Mouse (Mus musculus): ENCODE measurements around the gene Col4a3. TPM values are rescaled to one million over a fixed set of nuclear protein-coding genes. Genes with fewer than 3 reads are reported as not detected.
A peak's percentile ranks its signal among the peaks of the same experiment; 100 is the strongest.

Col4a3 gene
- polyA plus RNA-seq, 1 experiment from 2014 or later, result 0.24 TPM

DNA sequence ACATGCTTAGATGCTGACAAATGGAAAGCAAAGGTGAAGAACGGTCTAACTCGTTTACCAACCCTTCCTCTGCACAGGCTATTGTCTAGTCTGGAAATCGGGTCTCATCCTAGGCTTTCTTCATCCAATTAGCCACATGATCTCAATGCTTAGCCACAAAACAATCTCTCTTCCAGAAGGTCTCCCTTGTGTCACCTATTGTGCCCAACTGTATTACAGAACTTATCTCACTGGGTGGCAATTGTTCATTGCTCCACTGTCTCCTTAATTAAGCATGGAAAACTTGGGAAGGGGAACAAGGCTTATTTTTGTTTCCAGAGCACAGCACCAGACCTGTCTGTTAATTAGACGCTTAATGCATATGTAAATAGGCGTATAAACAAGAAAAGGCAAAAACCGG, 101.2 kb downstream of the Col4a3 start:
- no peak overlapping the region for H3K4me2 ChIP-seq (ENCODE audit: low read length)
- H3K9me3 ChIP-seq (ENCODE audit: control insufficient read depth, low read length), result no peaks in the 10 kb centered on the region
- no peaks in the 10 kb centered on the region for H3K27me3 ChIP-seq (replicated peaks; ENCODE audit: control insufficient read depth, insufficient read depth, low read length)
- no peaks in the 10 kb centered on the region for H3K36me3 ChIP-seq (ENCODE audit: control insufficient read depth, insufficient read depth)
- no peak overlapping the region for H3K4me3 ChIP-seq (replicated peaks; ENCODE audit: low read length)
- H3K9ac ChIP-seq (replicated peaks; ENCODE audit: low read depth, low read length), result no peak overlapping the region
- no peaks in the 10 kb centered on the region for H3K4me1 ChIP-seq (replicated peaks; ENCODE audit: control insufficient read depth, insufficient read depth, low read length)
- H3K27ac ChIP-seq (ENCODE audit: low read length), result no peak overlapping the region
- 10% methylated on average over 6 of the region's 6 CpGs for WGBS
- peak; percentile 52; the same call in 1 of the 2 replicates for ATAC-seq

- Histone ChIP-seq H3K9ac (replicated peaks; ENCODE audit: low read depth, low read length) (no peak overlapping the region), H3K27me3 (replicated peaks; ENCODE audit: control insufficient read depth, insufficient read depth, low read length) (no peaks in the 10 kb centered on the region), H3K4me2 (ENCODE audit: low read length) (no peak overlapping the region), H3K4me3 (replicated peaks; ENCODE audit: low read length) (no peak overlapping the region), H3K4me1 (replicated peaks; ENCODE audit: control insufficient read depth, insufficient read depth, low read length) (no peaks in the 10 kb centered on the region), H3K27ac (ENCODE audit: low read length) (no peak overlapping the region), H3K36me3 (ENCODE audit: control insufficient read depth, insufficient read depth) (no peaks in the 10 kb centered on the region), H3K9me3 (ENCODE audit: control insufficient read depth, low read length) (no peaks in the 10 kb centered on the region)
- 28% methylated on average over 3 of the region's 3 CpGs for WGBS
- ATAC-seq, result no peak
Observed at GRCm38 (mm10) chr1:82695915-82696314, 109.2 kb downstream of the Col4a3 start.

- Histone ChIP-seq H3K9me3 (ENCODE audit: control insufficient read depth, low read length) (no peaks in the 10 kb centered on the region), H3K4me3 (replicated peaks; ENCODE audit: low read length) (no peak overlapping the region), H3K27ac (ENCODE audit: low read length) (no peak overlapping the region), H3K36me3 (ENCODE audit: control insufficient read depth, insufficient read depth) (no peaks in the 10 kb centered on the region), H3K27me3 (replicated peaks; ENCODE audit: control insufficient read depth, insufficient read depth, low read length) (peaks cover 8% of the 10 kb centered on the region; the same call in 1 of the 2 replicates), H3K4me1 (replicated peaks; ENCODE audit: control insufficient read depth, insufficient read depth, low read length) (no peaks in the 10 kb centered on the region), H3K9ac (replicated peaks; ENCODE audit: low read depth, low read length) (no peak overlapping the region), H3K4me2 (ENCODE audit: low read length) (no peak overlapping the region)
- no peak for ATAC-seq
- 82% methylated on average over 9 of the region's 9 CpGs for WGBS
Observed at GRCm38 (mm10) chr1:82717816-82718512, 131.2 kb downstream of the Col4a3 start.

DNA sequence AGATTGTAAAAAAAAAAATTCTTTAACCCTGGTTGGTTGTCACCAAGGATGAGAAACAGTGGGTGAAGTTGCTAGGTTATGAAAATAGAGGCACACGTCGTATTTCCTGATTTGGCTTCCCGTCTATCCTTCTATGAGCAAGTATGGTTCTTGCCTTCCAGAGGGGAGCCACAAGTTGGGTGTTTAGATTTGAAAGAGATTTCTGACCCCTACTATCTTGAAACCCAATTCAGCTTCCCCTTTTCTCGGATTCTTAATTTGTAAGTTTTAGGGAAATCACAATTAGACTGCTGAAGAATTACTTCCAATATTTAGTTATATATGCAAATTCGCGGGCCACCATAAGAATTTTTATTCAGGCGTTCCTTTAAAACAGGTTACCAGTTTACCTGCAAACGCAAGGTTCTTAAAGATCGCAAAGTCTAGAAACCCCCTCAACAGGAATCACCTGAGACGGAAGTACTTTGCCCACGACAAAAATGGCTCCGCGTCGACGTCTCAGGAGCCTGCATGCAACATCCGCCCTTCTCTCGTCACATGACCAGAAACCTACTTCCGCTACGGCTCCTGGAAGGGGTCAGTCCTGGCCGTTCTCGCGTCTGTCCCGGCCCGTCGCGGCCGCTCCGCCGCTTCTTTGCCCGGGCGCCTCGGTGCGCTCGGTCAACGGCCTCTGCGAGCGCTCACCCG, 137.8 kb downstream of the Col4a3 start, which contains the start of gene Mff:
Gene Mff (plus strand): TSS at position 552 of the 687 bp plus-strand sequence.
- H3K9ac ChIP-seq (replicated peaks; ENCODE audit: low read depth, low read length), result peak within 1 kb of the TSS; percentile 94
- peak within 1 kb of the TSS; percentile 67 for H3K4me2 ChIP-seq (ENCODE audit: low read length)
- peak within 1 kb of the TSS; percentile 48 for H3K27ac ChIP-seq (ENCODE audit: low read length)
- H3K4me1 ChIP-seq (replicated peaks; ENCODE audit: control insufficient read depth, insufficient read depth, low read length), result peaks cover 11% of the 10 kb centered on the region
- peak; percentile 99 for ATAC-seq
- H3K27me3 ChIP-seq (replicated peaks; ENCODE audit: control insufficient read depth, insufficient read depth, low read length), result peaks cover 11% of the 10 kb centered on the region; the same call in 1 of the 2 replicates
- no peaks in the 10 kb centered on the region for H3K9me3 ChIP-seq (ENCODE audit: control insufficient read depth, low read length)
- peak within 1 kb of the TSS; percentile 78 for H3K4me3 ChIP-seq (replicated peaks; ENCODE audit: low read length)
- 10% methylated on average over 38 of the region's 38 CpGs for WGBS
- peaks cover 6% of the 10 kb centered on the region for H3K36me3 ChIP-seq (ENCODE audit: control insufficient read depth, insufficient read depth)

GRCm38 (mm10) chr1:82725026-82725874, 138.5 kb downstream of the Col4a3 start:
- Histone ChIP-seq H3K4me3 (replicated peaks; ENCODE audit: low read length) (peak overlapping the region; percentile 78), H3K36me3 (ENCODE audit: control insufficient read depth, insufficient read depth) (peaks cover 11% of the 10 kb centered on the region), H3K27me3 (replicated peaks; ENCODE audit: control insufficient read depth, insufficient read depth, low read length) (peaks cover 11% of the 10 kb centered on the region; the same call in 1 of the 2 replicates), H3K9me3 (ENCODE audit: control insufficient read depth, low read length) (no peaks in the 10 kb centered on the region), H3K4me1 (replicated peaks; ENCODE audit: control insufficient read depth, insufficient read depth, low read length) (peaks cover 11% of the 10 kb centered on the region), H3K4me2 (ENCODE audit: low read length) (peak overlapping the region; percentile 67), H3K9ac (replicated peaks; ENCODE audit: low read depth, low read length) (peak overlapping the region; percentile 94), H3K27ac (ENCODE audit: low read length) (peak overlapping the region; percentile 48)
- ATAC-seq, result peak; percentile 95
- under 1% methylated on average over 37 of the region's 37 CpGs for WGBS

- Histone ChIP-seq H3K4me1 (replicated peaks; ENCODE audit: control insufficient read depth, insufficient read depth, low read length) (peaks cover 11% of the 10 kb centered on the region), H3K27ac (ENCODE audit: low read length) (no peak overlapping the region), H3K36me3 (ENCODE audit: control insufficient read depth, insufficient read depth) (peaks cover 11% of the 10 kb centered on the region), H3K4me3 (replicated peaks; ENCODE audit: low read length) (peak overlapping the region; percentile 78), H3K27me3 (replicated peaks; ENCODE audit: control insufficient read depth, insufficient read depth, low read length) (peaks cover 9% of the 10 kb centered on the region; the same call in 1 of the 2 replicates), H3K9me3 (ENCODE audit: control insufficient read depth, low read length) (no peaks in the 10 kb centered on the region), H3K4me2 (ENCODE audit: low read length) (peak overlapping the region; percentile 67), H3K9ac (replicated peaks; ENCODE audit: low read depth, low read length) (peak overlapping the region; percentile 94)
- no peak for ATAC-seq
- WGBS, result 24% methylated on average over 4 of the region's 4 CpGs
Observed at GRCm38 (mm10) chr1:82725875-82726185, 139.1 kb downstream of the Col4a3 start.

DNA sequence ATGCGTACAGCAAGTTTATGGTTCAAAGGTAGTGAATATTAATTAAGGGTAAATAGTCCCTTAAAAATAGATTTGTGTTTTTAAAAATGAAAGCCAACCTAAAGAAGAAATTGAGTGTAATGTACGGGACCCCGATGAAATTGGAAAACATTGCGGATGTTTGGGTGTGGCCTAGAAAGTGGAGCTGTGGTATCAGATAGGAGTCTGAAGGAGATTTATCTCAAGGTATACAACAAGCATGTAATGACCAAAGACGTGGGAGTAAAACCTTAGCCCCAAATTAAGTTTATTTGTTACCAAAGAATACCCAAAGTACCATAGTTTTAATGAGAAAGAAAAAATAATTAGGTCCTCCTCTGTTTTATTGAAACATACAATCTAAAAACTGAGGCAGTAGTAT, 139.8 kb downstream of the Col4a3 start:
- no peaks in the 10 kb centered on the region for H3K9me3 ChIP-seq (ENCODE audit: control insufficient read depth, low read length)
- WGBS, result 93% methylated on average over 5 of the region's 5 CpGs
- H3K36me3 ChIP-seq (ENCODE audit: control insufficient read depth, insufficient read depth), result peaks cover 11% of the 10 kb centered on the region
- no peak overlapping the region for H3K4me3 ChIP-seq (replicated peaks; ENCODE audit: low read length)
- no peak overlapping the region for H3K27ac ChIP-seq (ENCODE audit: low read length)
- peaks cover 11% of the 10 kb centered on the region for H3K4me1 ChIP-seq (replicated peaks; ENCODE audit: control insufficient read depth, insufficient read depth, low read length)
- H3K9ac ChIP-seq (replicated peaks; ENCODE audit: low read depth, low read length), result no peak overlapping the region
- H3K27me3 ChIP-seq (replicated peaks; ENCODE audit: control insufficient read depth, insufficient read depth, low read length), result peaks cover 6% of the 10 kb centered on the region; the same call in 1 of the 2 replicates
- no peak for ATAC-seq
- H3K4me2 ChIP-seq (ENCODE audit: low read length), result no peak overlapping the region

GRCm38 (mm10) chr1:82733357-82733756, 146.6 kb downstream of the Col4a3 start:
- Histone ChIP-seq H3K9ac (replicated peaks; ENCODE audit: low read depth, low read length) (no peak overlapping the region), H3K27me3 (replicated peaks; ENCODE audit: control insufficient read depth, insufficient read depth, low read length) (no peaks in the 10 kb centered on the region), H3K9me3 (ENCODE audit: control insufficient read depth, low read length) (no peaks in the 10 kb centered on the region), H3K27ac (ENCODE audit: low read length) (no peak overlapping the region), H3K4me2 (ENCODE audit: low read length) (no peak overlapping the region), H3K4me1 (replicated peaks; ENCODE audit: control insufficient read depth, insufficient read depth, low read length) (no peaks in the 10 kb centered on the region), H3K36me3 (ENCODE audit: control insufficient read depth, insufficient read depth) (peaks cover 36% of the 10 kb centered on the region), H3K4me3 (replicated peaks; ENCODE audit: low read length) (no peak overlapping the region)
- 97% methylated on average over 1 of the region's 1 CpGs for WGBS
- no peak for ATAC-seq

- Histone ChIP-seq H3K4me1 (replicated peaks; ENCODE audit: control insufficient read depth, insufficient read depth, low read length) (no peaks in the 10 kb centered on the region), H3K27ac (ENCODE audit: low read length) (no peak overlapping the region), H3K4me3 (replicated peaks; ENCODE audit: low read length) (no peak overlapping the region), H3K27me3 (replicated peaks; ENCODE audit: control insufficient read depth, insufficient read depth, low read length) (no peaks in the 10 kb centered on the region), H3K9me3 (ENCODE audit: control insufficient read depth, low read length) (no peaks in the 10 kb centered on the region), H3K36me3 (ENCODE audit: control insufficient read depth, insufficient read depth) (peaks cover 23% of the 10 kb centered on the region), H3K9ac (replicated peaks; ENCODE audit: low read depth, low read length) (no peak overlapping the region), H3K4me2 (ENCODE audit: low read length) (no peak overlapping the region)
- WGBS, result 86% methylated on average over 1 of the region's 1 CpGs
- no peak for ATAC-seq
Observed at GRCm38 (mm10) chr1:82738066-82738465, 151.3 kb downstream of the Col4a3 start.

Data from forebrain, embryonic 16.5 days (tissue).